In the genomic region with DNA sequence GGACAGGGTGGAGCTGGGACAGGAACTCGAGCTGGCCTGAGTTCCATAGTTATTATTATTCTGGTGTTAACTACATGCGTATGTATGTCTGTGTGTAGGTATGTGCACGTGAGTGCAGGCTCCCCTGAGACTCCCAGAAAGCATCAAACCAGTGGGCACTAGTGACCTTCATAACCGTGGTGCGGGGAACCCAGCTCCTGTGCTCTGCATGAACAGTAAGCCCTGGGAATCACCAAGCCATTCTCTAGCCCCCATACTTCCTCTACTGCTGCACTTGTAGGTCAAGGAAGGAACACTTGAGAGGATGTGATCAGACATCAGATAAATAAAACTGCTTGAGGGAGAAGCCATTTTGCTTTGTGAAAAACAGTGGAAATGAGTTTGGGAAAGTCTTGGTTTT, we compare ENCODE assay signal across 27 mouse cellular contexts.
"Had no signal": no experiment of that assay in that cellular context is flagged by ENCODE, and none has a peak within 500 bp of the region (broad histone marks: within the 10 kb centered on the region; RNA-seq: fewer than 3 reads in every experiment).

No protein-coding gene starts in this region.

- H3K27ac ChIP-seq: heart, embryonic 10.5 days; hindbrain, embryonic 13.5 days; hindbrain, embryonic 15.5 days; hindbrain, postnatal 0 days; kidney, embryonic 15.5 days; kidney, postnatal 0 days; left cerebral cortex, adult 2 months; limb, embryonic 10.5 days; limb, embryonic 12.5 days; liver, embryonic 13.5 days; liver, embryonic 15.5 days had no signal

- H3K27me3 ChIP-seq: heart, embryonic 12.5 days; hindbrain, embryonic 13.5 days; hindbrain, embryonic 15.5 days; kidney, embryonic 15.5 days; limb, embryonic 12.5 days; liver, embryonic 13.5 days; liver, embryonic 15.5 days had no signal

- H3K4me3 ChIP-seq: heart, embryonic 10.5 days; heart, embryonic 12.5 days; hindbrain, embryonic 13.5 days; hindbrain, embryonic 15.5 days; kidney, embryonic 15.5 days; layer of hippocampus, adult 2 months; left cerebral cortex, adult 2 months; limb, embryonic 10.5 days; limb, embryonic 12.5 days; liver, embryonic 13.5 days; liver, embryonic 15.5 days had no signal

- H3K9ac ChIP-seq: heart, embryonic 12.5 days; hindbrain, embryonic 13.5 days; hindbrain, embryonic 15.5 days; kidney, embryonic 15.5 days; limb, embryonic 12.5 days; liver, embryonic 13.5 days; liver, embryonic 15.5 days; liver, postnatal 0 days had no signal

- DNase-seq: gastrocnemius, postnatal 14 days; gastrocnemius, postnatal 36 days; heart, adult 18-20 months; heart, postnatal 10 days; kidney, adult 11 months; kidney, adult 2 months; kidney, adult 9 months; kidney, postnatal 25 days; kidney, postnatal 4 days; liver; liver, embryonic 13.5 days; liver, postnatal 0 days; lung, adult 2 months had no signal

- ATAC-seq: hindbrain, postnatal 0 days; intestine, embryonic 16.5 days; liver, postnatal 0 days had no signal

- H3K4me2 ChIP-seq: heart, embryonic 12.5 days; hindbrain, embryonic 13.5 days; hindbrain, embryonic 15.5 days; kidney, embryonic 15.5 days; limb, embryonic 12.5 days; liver, embryonic 11.5 days; liver, embryonic 13.5 days; liver, embryonic 15.5 days had no signal

- H3K9me3 ChIP-seq: heart, embryonic 10.5 days; heart, embryonic 12.5 days; hindbrain, embryonic 13.5 days; hindbrain, embryonic 15.5 days; kidney, embryonic 15.5 days; limb, embryonic 10.5 days; limb, embryonic 12.5 days; liver, embryonic 13.5 days; liver, embryonic 15.5 days had no signal

- H3K4me1 ChIP-seq: heart, embryonic 10.5 days; hindbrain, embryonic 15.5 days; kidney, embryonic 15.5 days; liver, embryonic 13.5 days; liver, embryonic 15.5 days had no signal

- H3K36me3 ChIP-seq: heart, embryonic 10.5 days; heart, embryonic 12.5 days; hindbrain, embryonic 13.5 days; hindbrain, embryonic 15.5 days; kidney, embryonic 15.5 days; limb, embryonic 10.5 days; limb, embryonic 12.5 days; liver, embryonic 13.5 days; liver, embryonic 15.5 days had no signal
